Mouse (Mus musculus) brown adipose tissue, adult 24 weeks (tissue): ENCODE results near the gene Ndufc2. TPM values are rescaled to one million over a fixed set of nuclear protein-coding genes. Genes with fewer than 3 reads are reported as not detected.

Experiments used
- H3K27ac ChIP-seq: fragments of 200-500 bp; replicated peaks from 2 replicates; pipeline ENCODE4 v1.5.1; 2012; ENCODE audit warnings: low read depth, mild to moderate bottlenecking, low read length
- H3K4me1 ChIP-seq: fragments of 200-500 bp; 2 replicates; pipeline ENCODE4 v1.6.1; 2012; ENCODE audit warnings: low read length, mixed read lengths; ENCODE audit not compliant: control insufficient read depth, insufficient read depth, insufficient read length
- H3K4me3 ChIP-seq: fragments of 200-500 bp; 2 replicates; pipeline ENCODE4 v1.5.1; 2012; ENCODE audit warnings: low read depth, mild to moderate bottlenecking, low read length, moderate library complexity; ENCODE audit not compliant: insufficient read depth
- polyA plus RNA-seq: library from polyadenylated mRNA; stranded (reverse); fragments of >200 nt; gene quantifications from 2 replicates; pipeline ENCODE4 v1.2.4, GENCODE M21; 2012; ENCODE audit not compliant: missing spikeins, insufficient read depth, insufficient read length

Ndufc2 gene
- polyA plus RNA-seq, result 931 and 1,246 TPM in 2 replicates

DNA sequence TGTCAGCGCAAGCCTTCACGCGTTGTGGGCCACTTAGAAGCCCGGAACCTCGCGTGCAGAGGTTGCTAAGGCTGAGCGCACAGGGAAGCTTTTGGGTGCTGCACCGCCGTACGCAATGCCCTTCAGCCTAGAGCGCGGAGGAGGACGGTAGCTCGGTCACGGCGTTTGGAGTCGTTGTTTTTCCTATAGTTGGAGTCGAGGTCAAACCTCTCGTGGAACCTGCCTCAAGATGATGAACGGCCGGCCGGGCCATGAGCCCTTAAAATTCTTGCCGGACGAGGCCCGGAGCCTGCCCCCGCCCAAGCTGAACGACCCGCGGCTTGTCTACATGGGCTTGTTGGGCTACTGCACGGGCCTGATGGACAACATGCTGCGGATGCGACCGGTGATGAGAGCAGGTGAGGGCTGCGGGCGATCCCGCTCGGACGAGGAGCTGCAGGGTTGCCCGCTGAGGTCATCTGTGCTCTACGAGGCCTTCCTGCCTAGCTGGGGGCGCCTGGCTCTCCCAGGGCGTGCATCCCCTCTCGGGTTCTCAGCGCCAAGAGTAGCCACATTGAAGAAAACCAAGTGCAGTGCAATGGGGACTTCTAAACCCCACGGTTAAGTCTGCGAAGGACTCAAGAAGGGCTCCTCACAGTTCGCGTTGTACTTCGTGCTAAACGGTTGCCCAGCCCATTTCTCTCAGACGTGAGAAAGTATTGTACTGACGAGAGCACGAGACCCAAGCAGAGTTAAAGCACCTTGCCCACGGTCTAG lies at the start of gene Ndufc2:
TSS of gene Ndufc2 (plus strand) at position 44 of the 756 bp plus-strand sequence.
- Histone ChIP-seq H3K4me1 (peaks cover 16% of the 10 kb centered on the region), H3K4me3 (peak within 1 kb of the TSS; percentile 91), H3K27ac (peak within 1 kb of the TSS; percentile 94)

DNA sequence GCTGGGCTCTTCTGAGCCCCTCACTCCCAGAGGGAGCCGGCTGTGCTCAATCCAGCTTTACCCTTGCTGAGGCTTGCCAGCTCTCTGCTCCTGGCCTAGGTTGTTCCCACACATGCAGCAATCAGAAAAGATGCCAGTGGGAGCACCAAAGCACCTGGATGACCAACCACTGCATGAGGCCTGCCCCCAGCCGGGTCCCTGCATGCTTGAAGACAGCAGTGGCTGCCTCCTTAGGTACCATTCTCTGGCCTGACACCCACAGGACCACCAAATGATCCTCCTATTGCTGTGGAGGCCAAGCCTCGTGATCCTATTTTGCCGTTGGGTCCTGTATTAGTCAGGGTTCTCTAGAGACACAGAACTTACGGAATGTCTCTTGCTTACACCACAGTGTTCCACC lies 48.9 kb upstream of the Ndufc2 start:
- Histone ChIP-seq H3K27ac (no peak overlapping the region), H3K4me3 (no peak overlapping the region)

DNA sequence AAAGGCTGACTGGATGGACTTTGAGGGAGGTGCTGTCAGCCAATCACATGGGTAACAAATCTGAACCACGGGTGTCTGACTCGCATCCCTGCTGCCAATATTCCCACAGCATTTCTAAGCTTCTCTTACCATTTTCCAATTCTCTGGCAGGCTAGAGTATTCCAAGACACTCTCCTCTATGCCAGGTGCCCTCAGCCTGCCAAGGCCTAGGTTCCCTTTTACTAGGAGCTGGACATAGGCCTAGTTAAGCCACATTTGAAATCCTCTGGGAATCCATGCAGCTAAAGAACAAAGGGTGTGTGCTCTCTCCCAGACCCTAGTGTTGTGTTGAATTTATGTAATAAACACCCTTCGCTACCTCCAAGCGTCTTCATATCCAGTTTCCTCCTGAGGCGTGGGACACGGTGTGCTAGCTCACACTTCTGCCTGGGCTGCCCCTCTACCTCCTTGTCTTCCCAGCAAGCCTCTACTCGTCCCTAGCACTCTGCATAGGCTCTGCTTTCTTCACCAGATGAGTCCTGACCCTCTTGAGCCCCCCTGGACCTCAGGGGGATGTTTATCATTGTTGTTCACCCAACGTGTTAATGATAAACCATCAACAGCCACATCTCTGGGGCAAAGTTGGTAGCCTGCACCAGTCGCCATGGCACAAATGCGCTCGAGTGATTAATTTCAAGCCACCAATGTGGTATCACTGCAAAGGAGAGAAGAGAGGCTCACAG lies 47.9 kb upstream of the Ndufc2 start:
- no peak overlapping the region for H3K27ac ChIP-seq
- peaks cover 22% of the 10 kb centered on the region for H3K4me1 ChIP-seq
- H3K4me3 ChIP-seq, result no peak overlapping the region

More for the DNA sequence above, 48.9 kb upstream of the Ndufc2 start:
- peaks cover 19% of the 10 kb centered on the region for H3K4me1 ChIP-seq

DNA sequence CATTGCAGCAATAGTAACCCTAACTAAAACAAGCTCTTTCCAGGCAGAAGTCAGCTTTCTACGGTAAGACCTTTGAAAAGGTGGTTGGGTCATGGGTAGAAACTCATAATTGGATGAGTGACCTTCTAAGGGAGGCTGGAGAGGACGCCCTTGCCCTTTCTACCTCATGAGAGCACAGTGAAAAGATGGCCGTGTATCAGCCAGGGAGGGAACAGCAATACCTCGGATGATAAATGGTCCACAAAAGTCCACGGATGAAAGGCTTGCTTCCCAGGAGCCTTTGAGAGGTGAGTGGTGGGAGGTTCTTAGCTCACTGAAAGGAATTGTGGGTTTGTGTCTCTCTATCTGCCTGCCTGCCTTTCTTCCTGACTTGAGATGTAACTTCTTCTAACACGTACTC lies 46.4 kb upstream of the Ndufc2 start:
- peaks cover 22% of the 10 kb centered on the region for H3K4me1 ChIP-seq

DNA sequence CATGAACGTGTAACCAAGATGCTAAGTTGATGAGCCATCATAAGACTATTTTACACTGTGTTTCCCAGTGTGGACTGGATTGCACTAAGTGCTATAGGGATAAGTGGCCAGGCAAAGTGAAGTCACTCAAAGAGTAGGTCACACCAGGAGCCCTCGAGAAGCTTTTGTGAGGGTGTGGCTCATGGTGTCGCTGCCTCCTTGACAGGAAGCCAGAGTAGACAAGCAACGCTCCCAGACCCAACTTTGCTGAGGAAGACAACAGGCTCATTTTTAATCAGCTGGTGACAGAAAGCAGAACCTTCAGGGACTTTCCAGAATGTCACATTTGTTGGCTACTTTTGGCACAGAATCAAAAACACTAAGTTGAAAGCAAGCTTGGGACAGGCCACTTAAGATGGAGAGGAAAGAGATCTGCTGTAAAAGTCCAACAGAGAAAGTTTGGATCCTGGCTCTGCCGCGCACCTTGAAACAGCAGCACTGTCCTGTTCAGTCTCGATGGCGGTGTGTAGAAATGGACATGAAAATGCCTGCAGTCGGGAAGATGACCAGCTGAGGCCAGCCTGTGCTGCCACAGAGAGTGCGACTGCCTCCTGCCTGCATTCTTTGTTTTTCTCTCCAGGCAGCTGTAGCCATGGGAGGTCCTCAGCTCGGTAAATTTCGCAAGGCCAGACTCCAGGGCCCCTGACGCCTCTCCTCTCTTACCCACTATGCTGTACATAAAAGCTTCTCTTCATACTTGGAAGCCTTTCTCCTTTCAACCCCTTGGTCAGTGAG lies 44.5 kb upstream of the Ndufc2 start:
- Histone ChIP-seq H3K27ac (peak overlapping the region; percentile 56), H3K4me1 (peaks cover 22% of the 10 kb centered on the region), H3K4me3 (no peak overlapping the region)

More for the DNA sequence above, 46.4 kb upstream of the Ndufc2 start:
- Histone ChIP-seq H3K27ac (no peak overlapping the region), H3K4me3 (no peak overlapping the region)

DNA sequence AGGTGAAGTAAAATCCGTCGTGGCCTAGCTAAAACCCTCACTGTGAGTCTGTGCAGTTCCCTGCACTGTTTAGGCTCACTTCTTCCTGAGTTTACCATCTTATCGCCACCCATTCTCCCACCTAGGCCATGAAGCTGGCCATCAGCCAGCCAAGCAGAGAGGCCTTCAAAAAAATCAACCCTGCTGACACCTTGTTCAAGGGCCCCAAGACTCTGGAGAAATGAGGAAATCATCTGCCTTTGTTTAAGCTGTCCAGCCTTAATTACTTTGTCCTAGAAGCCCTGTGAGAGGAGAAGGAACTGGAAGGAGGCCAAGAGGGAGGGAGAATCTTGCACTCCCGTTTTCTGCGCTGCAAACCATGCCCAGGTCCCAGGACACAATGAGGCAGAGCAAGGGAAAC lies 43.5 kb upstream of the Ndufc2 start:
- Histone ChIP-seq H3K27ac (peak overlapping the region; percentile 53), H3K4me1 (peaks cover 18% of the 10 kb centered on the region), H3K4me3 (no peak overlapping the region)

DNA sequence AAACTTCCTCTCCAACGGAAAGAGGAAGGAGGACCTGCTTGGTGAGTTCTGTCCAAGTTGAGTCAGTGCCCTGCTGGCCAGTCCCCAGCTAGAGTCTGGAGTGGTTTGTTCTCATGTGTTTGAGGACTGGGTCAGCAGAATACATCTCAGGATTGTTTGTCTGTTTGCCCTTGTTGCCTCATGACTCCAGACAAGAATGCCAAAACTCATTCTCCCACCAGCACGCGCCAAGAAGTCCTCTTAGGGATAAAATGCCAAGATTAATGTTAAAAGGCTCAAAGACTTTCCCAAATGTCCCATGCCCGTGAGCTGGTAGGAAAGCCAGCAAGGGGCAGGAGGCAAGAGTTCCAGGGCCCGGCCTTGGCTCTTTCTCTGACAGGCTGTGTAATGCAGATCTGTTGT lies 42.9 kb upstream of the Ndufc2 start:
- H3K4me1 ChIP-seq, result peaks cover 14% of the 10 kb centered on the region
- H3K27ac ChIP-seq, result peak overlapping the region; percentile 56
- H3K4me3 ChIP-seq, result no peak overlapping the region

DNA sequence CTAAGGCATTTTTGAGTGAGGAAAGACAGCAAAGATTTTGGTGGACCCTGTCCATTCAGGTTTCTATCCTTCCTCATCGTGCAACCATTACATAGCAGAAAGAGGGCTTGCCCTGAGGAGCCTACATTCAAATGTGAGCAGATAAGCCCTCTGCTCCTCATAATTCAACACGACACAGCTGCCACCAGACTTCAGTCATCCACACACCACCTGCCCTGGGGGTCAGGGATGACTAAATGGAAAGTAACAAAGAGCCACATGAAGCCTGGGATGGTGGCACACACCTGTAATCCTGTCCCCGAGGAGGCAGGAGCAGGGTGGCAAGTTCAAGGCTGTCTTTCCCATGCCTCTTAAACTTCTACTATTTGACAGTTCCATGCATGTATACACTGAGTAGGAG lies 42.0 kb upstream of the Ndufc2 start:
- Histone ChIP-seq H3K4me1 (peaks cover 14% of the 10 kb centered on the region), H3K27ac (no peak overlapping the region), H3K4me3 (no peak overlapping the region)

DNA sequence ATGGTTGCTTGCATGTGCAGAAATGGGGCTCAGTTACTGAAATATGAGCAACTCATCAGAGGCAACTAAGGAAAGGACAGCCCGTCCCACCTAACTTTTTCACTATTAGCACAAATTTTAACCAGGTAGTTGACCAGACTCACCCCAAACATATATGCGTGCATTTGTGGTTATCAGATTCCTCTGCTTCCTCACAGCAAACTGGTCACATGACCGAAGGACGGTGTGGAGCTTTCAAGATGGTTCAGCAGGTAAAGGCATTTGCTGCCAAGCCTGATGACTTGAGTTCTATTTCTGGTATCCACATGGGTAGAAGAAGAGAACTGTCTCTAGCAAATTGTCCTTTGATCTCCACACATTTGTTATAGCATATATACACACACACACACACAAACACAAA lies 41.5 kb upstream of the Ndufc2 start:
- Histone ChIP-seq H3K27ac (no peak overlapping the region), H3K4me1 (peaks cover 14% of the 10 kb centered on the region), H3K4me3 (no peak overlapping the region)

DNA sequence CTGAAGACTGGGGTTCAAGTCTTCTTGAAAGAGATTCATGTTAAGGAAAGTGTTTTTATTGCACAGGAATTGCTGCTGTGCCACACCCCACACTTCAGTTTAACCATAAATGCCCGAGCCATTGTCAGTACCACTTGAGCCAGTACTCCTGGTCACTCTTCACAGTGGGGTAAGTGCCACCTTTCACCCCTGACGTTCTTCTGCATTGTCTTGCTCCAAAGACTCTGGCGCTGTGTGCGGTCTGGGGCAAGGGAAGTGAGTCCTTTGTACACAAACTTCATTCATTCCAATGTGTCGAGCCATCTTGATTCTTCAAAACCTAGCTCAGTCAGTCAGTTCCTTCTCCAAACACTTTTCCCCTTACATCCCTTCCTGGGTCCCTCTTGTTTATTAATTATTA lies 39.6 kb upstream of the Ndufc2 start:
- Histone ChIP-seq H3K4me3 (no peak overlapping the region), H3K4me1 (peaks cover 8% of the 10 kb centered on the region), H3K27ac (no peak overlapping the region)

DNA sequence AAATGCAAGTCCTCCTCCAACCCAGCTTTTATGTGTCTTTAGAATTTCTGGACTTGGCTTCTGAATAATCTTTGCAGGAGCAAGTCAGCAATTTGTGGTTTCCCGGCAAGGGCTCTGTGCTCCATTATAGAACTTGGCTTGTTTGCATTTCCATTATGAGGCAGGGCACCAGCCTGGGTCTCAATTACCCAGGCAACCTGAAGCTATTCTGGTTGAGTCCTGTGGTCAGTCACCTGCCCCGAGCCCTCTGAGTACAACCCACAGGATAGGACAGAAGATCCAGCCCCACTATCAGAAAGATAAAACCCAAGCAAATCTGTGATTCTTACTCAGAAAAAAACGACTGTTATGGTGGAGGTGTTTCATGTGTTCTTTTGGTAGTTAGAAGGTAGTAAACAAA lies 38.8 kb upstream of the Ndufc2 start:
- H3K4me1 ChIP-seq, result peaks cover 6% of the 10 kb centered on the region

DNA sequence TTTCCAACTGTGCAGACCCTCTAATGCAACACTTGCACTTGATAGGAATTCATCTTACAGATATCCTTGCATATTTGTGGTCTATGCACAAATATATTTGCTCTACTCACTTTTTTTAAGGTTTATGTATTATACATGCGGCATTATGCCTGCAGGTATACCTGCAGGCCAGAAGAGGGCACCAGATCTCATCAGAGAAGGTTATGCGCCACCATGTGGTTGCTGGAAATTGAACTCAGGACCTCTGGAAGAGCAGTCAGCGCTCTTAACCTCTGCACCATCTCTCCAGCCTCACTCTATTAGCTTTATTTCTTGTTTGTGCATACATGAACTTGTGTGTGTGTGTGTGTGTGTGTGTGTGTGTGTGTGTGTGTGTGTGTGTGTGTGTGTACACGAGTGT lies 38.3 kb upstream of the Ndufc2 start:
- Histone ChIP-seq H3K4me1 (peaks cover 1% of the 10 kb centered on the region), H3K4me3 (no peak overlapping the region), H3K27ac (no peak overlapping the region)

More for the DNA sequence above, 38.8 kb upstream of the Ndufc2 start:
- Histone ChIP-seq H3K4me3 (no peak overlapping the region), H3K27ac (no peak overlapping the region)

DNA sequence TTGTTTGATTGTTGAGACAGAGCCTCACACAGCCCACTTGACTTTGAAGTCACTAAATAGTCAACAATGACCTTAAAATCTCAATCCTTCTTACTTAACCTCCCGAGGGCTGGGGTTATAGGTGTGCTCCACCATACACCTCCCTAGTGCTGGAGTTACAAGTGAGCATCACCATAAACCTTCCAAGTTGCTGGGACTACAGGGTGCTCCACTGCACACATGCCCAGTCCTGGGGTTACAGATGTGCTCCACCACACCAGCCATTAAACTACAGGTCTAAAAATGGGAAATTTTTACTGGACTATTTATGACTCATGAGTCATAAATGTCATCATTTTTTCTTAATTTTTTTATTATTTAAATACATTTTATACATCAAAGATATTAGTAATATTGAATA lies 33.9 kb upstream of the Ndufc2 start:
- Histone ChIP-seq H3K4me1 (peaks cover 2% of the 10 kb centered on the region), H3K4me3 (no peak overlapping the region)

DNA sequence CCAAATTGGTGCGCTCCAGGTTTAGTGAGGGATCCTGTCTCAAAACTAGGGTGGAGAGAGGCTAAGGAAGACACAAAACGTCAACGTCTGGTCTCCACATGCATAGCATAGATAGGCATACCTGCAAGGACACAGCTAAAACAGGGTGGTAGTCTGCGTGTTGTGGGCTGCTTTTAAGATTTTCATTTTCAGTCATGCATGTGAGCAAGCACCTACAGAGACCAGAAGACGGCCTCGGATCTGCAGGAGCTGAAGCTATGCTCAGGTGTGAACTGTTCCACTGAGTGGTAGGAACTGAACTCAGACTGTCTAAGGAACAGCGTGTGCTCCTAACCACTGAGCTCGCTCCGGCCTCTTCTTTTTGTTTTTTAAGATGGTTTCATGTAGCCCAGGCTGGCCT lies 24.7 kb upstream of the Ndufc2 start:
- Histone ChIP-seq H3K27ac (no peak overlapping the region), H3K4me1 (peaks cover 4% of the 10 kb centered on the region), H3K4me3 (no peak overlapping the region)

More for the DNA sequence above, 33.9 kb upstream of the Ndufc2 start:
- H3K27ac ChIP-seq, result no peak overlapping the region

DNA sequence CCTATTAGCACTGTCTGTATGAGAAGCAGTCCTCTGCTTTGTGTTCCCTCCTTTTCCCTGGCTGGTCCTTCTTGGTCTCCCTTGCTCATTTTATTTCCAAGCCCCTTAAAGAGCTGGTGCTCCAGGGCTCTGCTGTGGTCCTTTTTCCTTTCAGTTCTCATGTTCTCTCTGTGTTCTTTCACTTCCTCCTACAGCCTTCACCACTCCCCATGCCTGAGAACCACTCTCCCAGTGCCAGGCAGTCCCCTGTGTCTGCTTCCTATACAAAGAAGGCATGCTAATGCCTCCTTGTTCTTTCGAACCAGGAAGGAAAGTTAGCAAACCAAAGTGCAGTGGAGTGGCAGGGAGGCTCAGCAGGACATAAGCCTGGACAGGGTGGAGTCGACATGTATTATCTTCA lies 23.9 kb upstream of the Ndufc2 start:
- peaks cover 2% of the 10 kb centered on the region for H3K4me1 ChIP-seq
- no peak overlapping the region for H3K27ac ChIP-seq
- no peak overlapping the region for H3K4me3 ChIP-seq
